Mouse (Mus musculus) embryo, embryonic 11 days (tissue): ENCODE data around the gene Dazap2.
A peak's percentile ranks its signal among the peaks of the same experiment; 100 is the strongest.
"Not testable (repeated sequence)": the region's sequence is repeated elsewhere in the genome, so short reads cannot be mapped to it uniquely, and the experiment has no call there.

ENCODE experiments used
- DNase-seq: peaks from one replicate; pipeline ENCODE4 v3.0.0-alpha.2; 2015

The Dazap2 gene

GRCm38 (mm10) chr15:100614996-100615824 is at the start of gene Dazap2:
Dazap2 (plus strand) TSS chr15:100615349.
- DNase-seq: peak; percentile 99

GRCm38 (mm10) chr15:100566531-100566930 is 48.6 kb upstream of the Dazap2 start:
- no peak for DNase-seq

GRCm38 (mm10) chr15:100569239-100569638 is 45.9 kb upstream of the Dazap2 start:
- no peak for DNase-seq

- no peak for DNase-seq
These were observed 41.2 kb upstream of the Dazap2 start for GRCm38 (mm10) chr15:100573946-100574345.

GRCm38 (mm10) chr15:100574378-100574777 is 40.8 kb upstream of the Dazap2 start:
- no peak for DNase-seq

GRCm38 (mm10) chr15:100575366-100575765 is 39.8 kb upstream of the Dazap2 start:
- no peak for DNase-seq

- no peak for DNase-seq
These were observed 38.8 kb upstream of the Dazap2 start for GRCm38 (mm10) chr15:100576392-100576791.

- no peak for DNase-seq
These were observed 38.3 kb upstream of the Dazap2 start for GRCm38 (mm10) chr15:100576810-100577209.

- DNase-seq: no peak
These were observed 37.2 kb upstream of the Dazap2 start for GRCm38 (mm10) chr15:100577972-100578371.

GRCm38 (mm10) chr15:100580108-100580507 is 35.0 kb upstream of the Dazap2 start:
- no peak for DNase-seq

GRCm38 (mm10) chr15:100585931-100586330 is 29.2 kb upstream of the Dazap2 start:
- DNase-seq: no peak

- no peak for DNase-seq
These were observed 28.0 kb upstream of the Dazap2 start for GRCm38 (mm10) chr15:100587166-100587565.

- DNase-seq: no peak
These were observed 26.9 kb upstream of the Dazap2 start for GRCm38 (mm10) chr15:100588297-100588696.

GRCm38 (mm10) chr15:100590436-100590835 is 24.7 kb upstream of the Dazap2 start:
- DNase-seq: no peak

- no peak for DNase-seq
These were observed 22.3 kb upstream of the Dazap2 start for GRCm38 (mm10) chr15:100592817-100593216.

- no peak for DNase-seq
These were observed 16.8 kb upstream of the Dazap2 start for GRCm38 (mm10) chr15:100598287-100598882.

GRCm38 (mm10) chr15:100598883-100599275 is 16.3 kb upstream of the Dazap2 start:
- peak; percentile 62 for DNase-seq

- peak; percentile 56 for DNase-seq
These were observed 15.7 kb upstream of the Dazap2 start, which contains the start of gene Pou6f1 for GRCm38 (mm10) chr15:100599276-100600046. Pou6f1 (minus strand) TSS chr15:100599984.

- DNase-seq: peak; percentile 90
These were observed 15.0 kb upstream of the Dazap2 start for GRCm38 (mm10) chr15:100600047-100600695.

- no peak for DNase-seq
These were observed 14.4 kb upstream of the Dazap2 start for GRCm38 (mm10) chr15:100600696-100601272.

GRCm38 (mm10) chr15:100601669-100602068 is 13.5 kb upstream of the Dazap2 start:
- no peak for DNase-seq

GRCm38 (mm10) chr15:100606677-100607076 is 8.5 kb upstream of the Dazap2 start:
- DNase-seq: not testable (repeated sequence)

- DNase-seq: no peak
These were observed 3.2 kb upstream of the Dazap2 start for GRCm38 (mm10) chr15:100611951-100612350.
